Mouse (Mus musculus): ENCODE measurements around the gene Snd1. TPM values are rescaled to one million over a fixed set of nuclear protein-coding genes. Genes with fewer than 3 reads are reported as not detected.

The Snd1 gene
- 10 to 100 TPM; 44.7 to 54.7 (median 51.4) TPM for polyA plus RNA-seq (2017; shearing (Covaris generic))

DNA sequence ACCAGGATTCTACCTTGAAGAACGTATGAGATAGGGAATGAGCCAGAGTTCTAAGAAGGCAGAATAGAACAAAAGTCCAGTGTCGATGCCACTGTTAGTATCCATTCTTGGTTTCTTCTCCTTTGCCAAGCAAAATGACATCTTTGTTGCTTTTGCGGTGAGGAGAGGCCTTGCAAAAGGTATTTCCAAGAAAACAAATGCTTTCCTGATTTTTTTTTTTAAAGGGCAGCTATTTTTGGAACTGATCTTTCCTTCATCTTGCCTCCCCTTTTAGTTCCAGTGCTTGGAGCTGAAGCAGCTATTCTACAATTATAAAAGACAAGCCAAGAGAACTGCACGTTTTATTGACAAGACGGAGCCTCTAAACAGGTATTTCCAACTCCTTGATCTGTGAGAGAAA, at the start of gene Snd1:
Gene Snd1, plus strand, starts transcription at position 301 of the 400 bp plus-strand sequence.
- ATAC-seq, result no peak

DNA sequence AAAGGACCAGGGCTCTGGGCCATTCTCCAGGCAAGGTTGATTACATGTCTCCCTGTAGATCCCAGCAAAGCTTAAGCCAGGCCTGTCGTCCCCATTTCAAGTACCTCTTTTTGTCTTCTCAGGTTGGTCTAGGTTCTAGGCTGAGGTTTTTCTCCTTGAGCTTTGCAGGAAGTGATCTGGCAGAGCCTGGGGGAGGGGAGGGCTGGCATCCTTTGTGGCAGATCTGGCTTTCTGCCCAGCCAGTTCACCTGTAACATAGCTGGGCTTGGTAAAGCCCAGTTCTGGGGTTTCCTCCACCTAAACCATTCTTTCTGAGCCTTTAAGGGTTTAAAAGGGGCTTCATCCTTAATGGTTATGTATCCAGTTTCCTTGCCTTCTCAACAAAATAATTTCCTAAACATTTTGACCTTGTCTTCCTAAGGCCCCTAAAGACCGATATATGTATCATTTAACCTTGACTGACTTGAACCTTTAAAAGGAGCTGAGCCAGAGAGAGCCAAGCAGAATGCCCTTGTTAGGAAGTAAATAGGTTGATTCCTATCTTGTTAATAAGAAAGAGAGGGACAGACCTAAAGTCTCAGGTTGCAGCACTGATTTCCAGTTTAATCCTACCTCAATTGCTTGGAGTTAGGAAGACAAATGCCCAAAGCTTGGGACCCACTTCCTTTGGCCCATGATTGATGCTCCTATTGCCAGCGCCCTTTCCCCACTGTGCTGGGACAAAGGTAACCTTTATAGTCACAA, 47.7 kb upstream of the Snd1 start, which contains the start of gene Fscn3:
Gene Fscn3, plus strand, starts transcription at position 694 of the 744 bp plus-strand sequence.
- peak; percentile 49 for ATAC-seq

DNA sequence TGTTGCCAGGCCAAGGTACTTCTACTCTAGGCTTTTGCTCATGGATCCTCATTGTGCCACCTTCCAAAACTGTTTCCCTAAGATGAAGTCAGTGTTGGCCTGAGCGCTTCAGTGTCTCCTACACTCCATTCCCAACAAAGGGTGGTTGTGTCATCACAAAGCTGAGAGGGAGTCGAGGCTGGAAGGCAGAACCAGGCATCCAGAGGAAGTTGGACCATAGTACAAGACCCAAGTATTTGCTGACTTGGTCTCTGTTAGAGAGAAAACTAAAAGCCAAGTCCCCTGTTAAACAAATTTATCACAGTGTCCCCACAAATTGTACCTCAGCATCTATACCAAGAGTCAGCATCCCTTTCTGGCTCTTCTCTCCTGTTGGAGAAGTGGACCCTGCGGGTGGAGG, 46.6 kb upstream of the Snd1 start, which contains the start of gene Gcc1:
Gene Gcc1, minus strand, starts transcription at position 101 of the 400 bp plus-strand sequence.
- no peak for ATAC-seq

DNA sequence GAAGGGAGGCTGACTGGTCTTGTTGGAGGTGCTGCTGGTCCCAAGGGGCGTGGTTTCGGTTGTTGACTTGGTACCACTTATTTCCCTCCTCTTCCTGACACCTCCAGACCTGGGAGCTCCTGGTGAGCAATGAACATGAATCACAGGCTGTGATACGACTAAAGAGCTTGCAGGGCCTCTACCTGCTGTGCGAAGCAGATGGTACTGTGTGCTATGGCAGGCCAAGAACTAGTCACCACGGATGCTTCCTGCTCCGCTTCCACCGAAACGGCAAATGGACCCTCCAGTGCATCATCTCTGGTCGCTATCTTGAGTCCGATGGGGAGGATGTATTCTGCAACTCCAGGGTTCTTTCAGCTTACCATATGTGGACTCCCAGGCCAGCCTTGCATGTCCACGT, 45.1 kb upstream of the Snd1 start:
- ATAC-seq, result no peak

DNA sequence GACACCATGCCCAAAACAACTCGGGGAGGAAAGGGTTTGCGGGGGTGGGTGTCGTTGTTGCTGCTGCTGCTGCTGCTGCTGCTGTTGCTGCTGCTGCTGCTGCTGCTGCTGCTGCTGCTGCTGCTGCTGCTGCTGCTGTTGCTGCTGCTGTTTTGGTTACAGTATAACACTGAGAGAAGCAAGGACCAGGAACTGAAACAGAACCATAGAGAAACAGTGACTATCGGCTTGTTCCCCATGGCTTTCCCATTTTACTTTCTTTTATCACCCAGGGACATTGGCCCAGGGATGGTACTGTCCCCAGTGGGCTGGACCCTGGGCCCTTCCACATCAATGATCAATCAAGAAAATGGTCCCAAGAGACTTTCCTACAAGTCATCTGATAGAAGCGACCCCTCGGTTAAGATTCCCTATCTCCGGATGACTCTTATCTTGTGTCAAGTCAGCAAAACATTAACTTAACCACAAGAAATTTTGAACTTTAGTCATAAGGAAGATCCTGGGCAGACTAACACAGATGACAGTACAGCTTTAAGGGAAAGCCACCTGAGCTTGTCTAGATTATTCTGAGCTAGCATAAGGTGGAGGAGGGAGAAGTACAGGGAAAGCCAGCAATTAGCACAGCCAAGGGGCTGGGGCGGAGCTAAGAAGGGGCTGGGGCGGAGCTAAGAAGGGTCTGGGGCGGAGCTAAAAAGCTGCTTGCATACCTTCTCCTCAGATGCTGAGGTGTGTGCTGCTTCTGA, 44.0 kb upstream of the Snd1 start:
- ATAC-seq, result no peak

DNA sequence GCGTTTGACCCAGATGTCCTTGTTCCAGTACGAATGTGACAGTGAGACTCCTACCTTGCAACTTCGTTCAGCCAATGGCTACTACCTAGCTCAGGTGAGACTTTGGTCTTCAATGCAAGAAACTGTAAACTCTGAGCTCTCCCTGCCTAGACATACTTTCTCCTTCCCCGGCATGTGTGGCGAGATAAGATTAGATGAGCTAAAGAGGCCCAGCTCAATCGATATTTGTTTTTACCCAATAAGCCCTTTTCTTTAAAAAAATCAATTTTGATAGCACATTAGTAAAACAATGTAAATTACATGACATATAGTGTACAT, 43.4 kb upstream of the Snd1 start:
- no peak for ATAC-seq

DNA sequence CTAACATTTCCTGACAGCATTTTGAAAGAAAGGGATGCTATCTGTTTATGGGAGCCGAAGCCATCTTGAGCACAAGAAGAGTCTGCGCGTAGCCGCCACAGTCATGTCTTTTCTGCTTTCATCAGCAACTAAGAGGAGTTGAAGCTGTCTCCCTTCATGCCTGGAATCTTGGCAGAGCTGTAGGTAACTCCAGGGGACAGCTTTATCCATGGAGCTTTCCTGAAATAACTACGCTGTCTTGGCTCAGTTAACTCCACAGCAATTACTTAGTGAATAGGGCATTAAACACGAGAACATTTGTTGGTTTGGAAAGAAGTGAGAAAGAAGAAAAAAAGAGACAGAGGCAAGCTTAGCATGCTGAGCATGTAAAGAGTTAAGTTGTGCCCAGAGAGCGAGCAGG, 27.0 kb upstream of the Snd1 start:
- ATAC-seq, result no peak

DNA sequence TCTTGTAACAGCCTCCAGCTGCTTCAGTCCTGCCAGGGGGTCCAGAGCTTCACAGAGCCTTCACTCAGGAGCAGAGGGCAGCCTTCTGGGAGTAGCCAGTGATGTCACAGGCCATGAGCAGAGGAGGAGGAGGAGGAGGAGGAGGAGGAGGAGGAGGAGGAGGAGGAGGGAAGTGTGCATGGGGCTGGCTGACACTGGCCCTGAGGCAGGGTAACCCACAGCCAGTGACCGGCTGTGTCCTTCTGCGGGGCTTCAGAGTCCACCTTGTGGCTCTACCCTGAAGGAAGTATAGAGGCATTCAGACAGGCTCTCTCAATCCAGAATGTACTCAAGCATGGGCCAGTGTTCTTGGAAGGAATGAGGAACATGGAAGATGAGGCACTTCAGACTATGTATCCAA, 25.7 kb upstream of the Snd1 start, which contains the start of gene Pax4:
Gene Pax4, minus strand, starts transcription at position 101 of the 400 bp plus-strand sequence.
- no peak for ATAC-seq

DNA sequence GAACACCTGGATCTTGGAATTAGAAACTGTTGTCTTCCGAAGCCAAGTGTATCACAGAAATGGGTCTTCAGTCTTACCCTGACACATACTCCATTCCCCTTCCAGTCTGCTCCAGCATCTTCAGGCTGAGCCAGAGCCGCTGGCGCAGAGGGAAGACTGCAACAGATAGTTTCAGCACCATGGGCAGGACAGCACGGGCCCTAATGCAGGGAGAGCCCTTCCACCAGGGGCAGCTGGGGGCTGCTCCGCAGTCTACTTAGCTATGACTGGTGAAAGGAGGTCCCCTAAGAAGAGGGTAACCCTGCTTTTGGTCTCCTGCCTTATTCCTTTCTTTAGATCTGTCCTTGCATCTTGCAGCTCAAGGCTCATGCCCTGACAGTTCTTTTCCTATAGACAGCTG, 24.5 kb upstream of the Snd1 start:
- no peak for ATAC-seq

DNA sequence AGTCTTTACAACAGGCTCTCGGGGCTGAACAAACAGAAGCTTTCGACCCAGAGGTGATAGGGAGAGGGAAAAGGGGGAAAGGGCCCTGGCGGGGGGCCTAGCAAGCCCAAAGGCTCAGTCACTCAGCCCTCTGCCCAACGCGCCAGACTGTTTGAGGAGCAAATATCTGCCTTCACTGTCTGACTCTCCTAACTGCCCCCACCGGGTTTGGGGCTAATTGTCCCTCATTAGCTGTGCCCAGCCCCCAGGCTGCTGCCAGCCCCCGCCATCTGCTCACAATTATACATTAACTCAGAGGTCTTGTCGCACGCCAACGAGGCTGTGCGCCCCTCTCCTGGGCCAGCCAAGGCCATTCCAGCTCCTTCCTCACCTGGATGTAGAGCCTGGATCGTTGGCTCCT, 24.0 kb upstream of the Snd1 start:
- no peak for ATAC-seq

DNA sequence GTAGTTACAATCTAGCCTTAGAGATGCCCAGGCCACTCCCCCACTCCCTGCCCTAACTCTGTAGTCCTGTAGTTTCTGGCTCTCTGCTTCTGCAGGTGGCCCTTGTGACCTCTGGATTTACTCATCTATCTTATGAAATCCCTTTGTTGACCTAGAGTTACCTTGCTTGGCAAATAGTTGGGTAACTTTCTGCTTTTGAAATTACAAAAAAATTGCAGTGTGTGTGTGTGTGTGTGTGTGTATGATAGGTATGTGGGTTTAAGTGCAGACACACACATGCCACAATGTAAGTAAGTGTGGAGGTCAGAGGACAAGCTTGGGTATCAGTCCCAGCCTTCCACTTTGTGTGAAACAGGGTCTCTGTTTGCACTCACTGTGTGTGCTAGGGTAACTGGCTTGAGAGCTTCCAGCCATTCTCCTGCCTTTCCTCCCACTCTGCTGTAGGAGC, 15.7 kb upstream of the Snd1 start:
- no peak for ATAC-seq

DNA sequence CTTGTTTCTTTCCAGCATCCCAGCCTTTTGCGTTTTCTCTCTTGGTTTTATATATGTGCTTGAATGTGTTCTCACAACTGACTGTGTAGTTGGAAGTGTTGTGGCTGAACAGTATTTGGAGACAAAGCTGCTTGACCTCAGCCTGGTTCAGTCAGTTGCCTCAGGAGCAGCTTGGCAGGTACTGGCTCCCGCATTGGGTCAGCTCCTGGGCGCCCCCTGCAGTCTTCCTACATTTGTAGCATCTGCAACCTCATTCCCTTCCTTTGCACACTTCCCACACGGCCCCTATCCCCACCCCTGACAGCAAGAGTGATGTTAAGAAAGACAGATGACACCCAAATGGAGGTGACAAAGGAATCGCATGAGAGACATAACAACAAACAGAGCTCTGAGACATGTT, 14.4 kb upstream of the Snd1 start:
- ATAC-seq, result no peak

DNA sequence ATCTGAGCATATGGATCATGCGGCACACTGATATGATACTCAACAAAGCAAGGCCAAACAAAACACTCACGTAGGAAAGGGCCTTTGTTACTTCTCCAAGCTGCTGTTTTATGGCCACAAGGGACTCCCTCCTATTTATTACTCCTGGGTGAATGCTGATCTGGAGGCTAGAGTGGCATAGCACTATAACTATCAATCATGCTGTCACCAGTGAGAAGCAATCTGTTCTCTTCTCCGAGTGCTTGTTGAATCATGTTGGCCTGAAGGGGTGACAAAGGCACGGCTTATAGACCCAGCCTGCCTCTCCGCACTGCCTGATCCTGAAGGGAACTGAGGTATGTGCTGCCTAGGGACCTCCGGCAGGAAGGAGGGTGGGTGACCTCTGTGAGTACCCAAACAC, 10.3 kb upstream of the Snd1 start:
- ATAC-seq, result no peak

DNA sequence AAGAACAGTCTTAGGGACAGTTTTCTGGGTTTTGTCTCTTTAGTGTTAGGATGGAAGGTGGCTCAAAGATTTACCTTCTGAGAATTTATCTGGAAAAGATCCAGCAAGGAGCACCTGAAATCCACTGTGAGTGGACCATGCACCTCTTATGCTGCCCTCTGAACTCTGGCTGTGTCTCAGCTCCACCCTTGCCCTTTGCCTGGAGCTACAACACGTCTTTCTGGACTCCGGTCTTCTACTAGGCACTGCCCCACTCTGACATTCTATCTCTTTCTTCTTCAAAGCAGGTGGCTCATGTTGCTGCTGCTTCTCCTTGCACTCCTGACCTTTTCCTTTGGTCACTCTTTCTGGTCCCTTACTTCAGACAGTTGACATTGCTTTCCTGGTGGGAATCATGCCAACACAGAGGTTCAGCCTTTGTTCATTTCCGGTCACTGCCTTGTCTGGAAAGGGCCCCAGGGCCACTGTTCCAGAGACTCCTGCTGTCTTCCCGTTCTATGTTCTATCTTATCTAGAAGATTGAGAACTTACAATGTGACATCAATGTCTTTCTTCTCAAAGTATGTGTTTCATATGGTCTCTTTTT, 4.8 kb upstream of the Snd1 start:
- no peak for ATAC-seq

DNA sequence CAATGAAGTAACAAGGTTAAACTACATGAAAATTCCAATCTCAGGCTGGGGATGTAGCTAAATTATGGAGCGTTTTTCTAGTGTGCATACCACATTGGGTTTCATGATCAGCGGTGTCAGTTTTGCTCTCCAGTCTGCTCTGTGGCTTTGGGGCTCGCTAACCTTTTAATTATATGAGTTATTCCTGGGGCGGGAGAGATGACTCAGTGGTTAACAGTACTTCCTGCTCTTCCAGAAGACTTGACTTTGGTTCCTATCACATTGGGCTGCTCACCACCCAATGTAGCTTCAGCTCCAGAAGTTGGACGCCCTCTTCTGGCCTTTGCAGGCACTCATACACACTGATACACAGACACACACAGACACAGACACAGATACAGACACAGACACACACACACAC, 4.3 kb upstream of the Snd1 start:
- ATAC-seq, result no peak

DNA sequence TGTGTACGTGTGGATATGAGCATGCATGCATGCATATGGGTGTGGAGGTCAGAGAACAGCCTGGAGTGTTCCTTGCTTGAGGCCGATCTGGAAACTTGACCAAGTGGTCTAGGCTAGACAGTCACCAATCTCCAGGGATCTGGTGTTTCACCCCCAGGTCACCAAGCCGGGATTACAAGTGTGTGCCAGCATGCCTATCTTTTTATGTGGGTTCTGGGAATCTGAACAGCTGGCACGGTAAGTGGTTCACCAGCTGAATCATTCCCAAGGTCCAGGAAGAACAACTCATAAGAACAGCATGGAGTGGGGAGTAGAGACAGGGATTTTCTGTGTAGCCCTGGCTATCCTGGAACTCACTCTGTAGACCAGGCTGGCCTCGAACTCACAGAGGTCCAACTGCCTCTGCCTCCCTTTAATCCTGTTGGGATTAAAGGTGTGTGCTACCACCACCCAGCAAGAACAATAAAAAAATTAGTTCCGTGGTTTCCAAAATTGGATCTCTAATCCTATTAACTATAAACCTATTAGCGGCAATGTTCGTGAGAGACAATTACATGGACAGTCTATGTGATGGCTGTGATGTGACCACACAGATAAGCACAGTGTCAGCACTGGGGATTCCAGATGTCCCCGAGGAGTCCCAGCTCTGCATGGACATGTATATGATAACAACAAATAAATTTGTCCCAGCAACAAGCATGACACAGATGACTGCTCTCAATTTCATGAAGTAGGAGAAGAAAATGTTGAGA, 3.5 kb upstream of the Snd1 start:
- ATAC-seq, result no peak

DNA sequence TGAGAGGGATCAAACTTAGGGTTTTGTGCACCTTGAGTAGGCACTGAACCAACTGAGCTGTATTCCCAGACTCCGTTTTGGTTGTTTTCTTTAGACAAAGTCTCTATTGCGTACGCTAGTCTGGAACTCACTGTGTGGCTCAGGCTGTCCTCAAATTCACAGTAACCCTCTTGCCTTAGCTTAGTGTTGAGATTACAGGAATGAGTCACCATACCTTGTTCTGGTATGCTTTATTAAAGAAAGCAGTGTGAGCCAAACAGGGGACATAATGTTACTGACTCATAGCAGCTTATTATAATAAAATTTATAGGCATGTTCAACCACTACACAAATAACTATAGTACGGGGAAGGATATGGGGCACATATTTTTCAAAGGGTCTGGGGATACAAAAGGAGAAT, 728 bp upstream of the Snd1 start:
- ATAC-seq, result no peak

DNA sequence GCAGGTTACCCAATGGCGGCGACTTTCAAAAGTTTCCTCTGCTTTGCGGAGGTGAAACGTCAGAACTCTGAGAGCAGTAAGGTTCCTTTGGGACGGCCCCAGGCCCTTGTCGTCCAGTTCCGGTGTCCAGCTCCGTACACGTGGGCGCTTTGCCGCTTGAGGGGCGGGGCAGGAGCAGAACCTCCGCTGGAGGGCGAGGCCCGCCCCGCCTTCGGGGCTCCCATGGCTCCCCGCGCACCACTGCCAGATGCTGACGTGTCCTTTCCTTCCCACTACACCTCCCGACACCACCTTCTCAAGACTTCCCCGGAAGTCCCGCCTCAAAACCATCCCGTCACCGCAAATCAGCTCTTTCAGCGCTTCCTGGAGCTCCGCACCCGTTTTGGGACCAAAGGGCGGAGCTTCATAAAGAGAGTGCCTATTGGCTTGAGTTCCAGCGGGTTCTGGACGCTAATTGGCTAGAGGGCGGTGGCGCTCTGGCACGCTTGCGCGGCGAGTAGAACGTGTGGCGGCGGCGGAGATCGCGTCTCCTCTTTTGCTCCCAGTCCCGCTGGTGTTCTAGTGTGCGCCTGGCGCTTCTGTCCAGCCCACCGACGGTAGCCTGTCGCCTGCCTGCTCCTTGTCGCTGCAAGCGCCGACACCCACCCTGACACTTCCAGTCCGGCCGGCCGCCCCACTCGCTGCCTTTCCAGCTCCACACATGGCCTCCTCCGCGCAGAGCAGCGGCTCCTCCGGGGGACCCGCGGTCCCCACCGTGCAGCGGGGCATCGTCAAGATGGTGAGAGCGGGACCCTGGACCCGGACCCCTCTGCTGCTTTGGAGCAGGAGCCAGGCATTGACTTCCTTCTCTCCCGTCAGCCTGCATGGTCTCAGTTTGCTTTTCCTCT, 5.2 kb downstream of the Snd1 start:
- peak; percentile 96 for ATAC-seq

DNA sequence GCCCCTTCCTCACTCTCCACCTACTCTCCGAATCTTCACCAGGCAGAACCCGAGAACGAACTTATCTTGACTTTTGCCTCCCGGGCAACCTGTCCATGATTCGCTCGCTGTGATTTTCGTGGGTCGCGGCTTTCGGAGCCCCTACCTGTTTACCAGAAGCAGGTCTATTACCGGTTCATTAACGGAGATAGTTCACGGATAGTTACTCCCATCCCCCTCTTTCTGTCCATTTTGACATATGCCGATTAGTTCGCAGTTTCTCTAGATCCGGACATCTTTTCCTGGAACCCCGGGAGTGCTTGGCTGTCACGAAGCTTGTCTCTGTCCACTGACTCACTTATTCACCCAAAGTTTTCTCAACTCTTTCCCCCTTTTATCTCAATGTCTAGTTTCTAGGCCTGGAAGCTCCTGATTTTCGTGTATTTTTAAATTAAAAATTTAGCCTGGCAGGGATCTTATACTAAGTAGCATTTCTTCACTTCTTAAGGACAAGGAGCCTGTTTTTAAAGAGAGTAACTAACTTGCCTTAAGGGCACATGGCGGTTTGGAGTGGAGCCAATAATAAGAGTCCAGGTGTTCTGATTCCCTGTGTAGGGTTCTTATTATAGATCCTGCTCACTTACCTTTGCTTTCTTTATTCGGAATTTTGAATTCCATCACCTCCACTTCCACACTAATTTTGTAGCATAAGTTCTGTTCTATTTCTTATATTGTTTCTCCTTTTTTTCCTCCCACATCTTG, 6.0 kb downstream of the Snd1 start:
- ATAC-seq, result no peak

DNA sequence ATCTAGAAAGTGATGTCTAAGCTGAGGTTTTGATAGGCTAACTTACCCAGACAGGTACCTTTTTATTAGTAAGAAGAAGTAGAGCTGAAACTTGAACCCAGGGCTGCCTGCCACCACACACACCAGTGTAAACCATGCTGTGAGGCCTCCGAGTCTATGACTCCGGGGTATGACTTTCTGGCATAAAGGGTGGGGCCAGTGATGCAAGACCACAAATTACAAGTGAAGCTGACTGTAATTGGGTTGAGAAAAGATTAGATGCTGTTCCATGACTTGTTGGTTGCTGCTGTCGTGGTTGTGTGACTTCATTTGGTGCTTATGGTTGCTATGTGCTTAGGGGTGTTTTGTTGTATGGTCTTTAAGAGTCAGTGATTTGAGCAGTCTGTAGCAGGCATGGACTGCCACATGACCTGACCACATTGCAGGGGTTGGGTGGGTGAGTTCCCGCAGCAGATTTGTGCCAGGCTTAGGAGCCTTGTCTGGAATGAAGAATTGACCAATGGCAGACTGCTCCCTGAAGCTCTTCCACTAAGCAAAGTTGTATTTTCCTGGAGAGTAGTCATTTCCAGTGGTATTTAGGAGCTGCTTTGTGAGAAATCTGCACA, 7.9 kb downstream of the Snd1 start:
- ATAC-seq, result no peak

DNA sequence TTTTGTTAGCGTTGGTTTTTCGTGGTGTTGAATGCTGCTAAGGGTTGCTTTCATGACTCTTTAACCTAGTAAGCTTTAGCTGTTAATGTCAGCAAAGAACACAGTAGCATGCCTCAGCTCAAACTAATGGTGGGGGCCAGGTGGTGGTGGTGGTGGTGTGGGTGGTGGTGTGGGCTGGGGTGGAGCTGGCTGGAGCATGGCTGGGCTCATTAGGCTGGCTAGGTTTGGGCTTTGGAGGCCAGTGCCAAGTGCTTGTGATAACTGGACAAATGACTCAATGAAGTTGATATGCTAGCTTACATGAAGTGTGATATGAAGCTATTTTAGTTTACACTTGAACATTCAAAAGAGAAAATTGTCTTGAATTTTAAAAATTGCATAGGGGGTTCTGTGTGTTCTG, 11.1 kb downstream of the Snd1 start:
- no peak for ATAC-seq

Data from inflammation-experienced regulatory T-cells, adult 6 months (primary cell).